Mouse (Mus musculus) kidney, embryonic 16.5 days (tissue): ENCODE results near the gene 4921507P07Rik. TPM values are rescaled to one million over a fixed set of nuclear protein-coding genes. Genes with fewer than 3 reads are reported as not detected.

Source experiments
- microRNA-seq: library from miRNA; unstranded; fragments of <30 nt; microRNA quantifications from one replicate; pipeline ENCODE4, GENCODE M21; 2016
- polyA plus RNA-seq: library from polyadenylated mRNA; unstranded; fragments of >200 nt; fragmentation: Nextera tagmentation; extraction: Ambion mirVana; gene quantifications from 2 replicates; pipeline ENCODE4 v1.2.1, GENCODE M21; 2015

Gene 4921507P07Rik
- polyA plus RNA-seq, 1 experiment from 2014 or later, result 1.0 TPM

Small RNA genes lying within 50 kb of the gene (microRNA-seq; reads per million reads assigned to microRNA genes)
- gene Mir6371, result not detected

Other genes with a start within 250 kb of the 4921507P07Rik start
- 18.2 and 22.5 TPM in 2 replicates for gene Osbpl3, start 140.4 kb downstream of the 4921507P07Rik start, polyA plus RNA-seq
- gene Cycs, start 30.1 kb downstream of the 4921507P07Rik start, polyA plus RNA-seq, result 74.4 and 79.4 TPM in 2 replicates
- 0.37 and 0.54 TPM in 2 replicates for gene Npvf, start 57.8 kb upstream of the 4921507P07Rik start, polyA plus RNA-seq